Mouse (Mus musculus) kidney, postnatal 25 days (tissue): ENCODE data around the gene Scel.

Experiments
- DNase-seq, 2 experiments: peaks; one replicate each; pipeline ENCODE4 v3.0.0; 2021; ENCODE audit warnings: mixed read lengths in 2 of 2

Gene Scel

GRCm38 (mm10) chr14:103653800-103654199 is 140.7 kb downstream of the Scel start:
- DNase-seq: no peak

- DNase-seq: no peak
These were observed 142.3 kb downstream of the Scel start for GRCm38 (mm10) chr14:103655448-103655847.

GRCm38 (mm10) chr14:103657876-103658275 is 144.7 kb downstream of the Scel start:
- DNase-seq: no peak
